Mouse (Mus musculus) liver, embryonic 13.5 days (tissue): ENCODE data around the gene Mob3b. TPM values are rescaled to one million over a fixed set of nuclear protein-coding genes. Genes with fewer than 3 reads are reported as not detected.

Experiments used
- ATAC-seq: fragments of 200-750 bp; cut with Nextera tagmentation; 2 replicates; pipeline ENCODE4 v1.8.0; 2017; ENCODE audit warnings: low read depth, mild to moderate bottlenecking, moderate number of reproducible peaks, moderate library complexity
- DNase-seq: peaks from one replicate; pipeline ENCODE4 v3.0.0; 2022
- H3K27ac ChIP-seq: fragments of 300-500 bp; sonication (generic); 2 replicates; pipeline ENCODE4 v1.5.1; 2015; ENCODE audit warnings: moderate library complexity, mild to moderate bottlenecking, inconsistent platforms
- H3K27me3 ChIP-seq: fragments of 300-500 bp; sonication (generic); 2 replicates; pipeline ENCODE4 v1.6.1; 2015; ENCODE audit warnings: mild to moderate bottlenecking, inconsistent platforms
- H3K36me3 ChIP-seq: fragments of 300-500 bp; sonication (generic); 2 replicates; pipeline ENCODE4 v1.6.1; 2015; ENCODE audit warnings: mild to moderate bottlenecking, inconsistent platforms
- H3K4me1 ChIP-seq: fragments of 300-500 bp; sonication (generic); replicated peaks from 2 replicates; pipeline ENCODE4 v1.6.1; 2015; ENCODE audit warnings: inconsistent platforms
- H3K4me2 ChIP-seq: fragments of 300-500 bp; sonication (generic); 2 replicates; pipeline ENCODE4 v1.6.1; 2015; ENCODE audit warnings: inconsistent platforms, mild to moderate bottlenecking, moderate library complexity
- H3K4me3 ChIP-seq: fragments of 300-500 bp; sonication (generic); replicated peaks from 2 replicates; pipeline ENCODE4 v1.5.1; 2015; ENCODE audit warnings: mild to moderate bottlenecking, inconsistent platforms
- H3K9ac ChIP-seq: fragments of 300-500 bp; sonication (generic); 2 replicates; pipeline ENCODE4 v1.6.1; 2015; ENCODE audit warnings: mild to moderate bottlenecking, inconsistent platforms
- H3K9me3 ChIP-seq: fragments of 300-500 bp; sonication (generic); replicated peaks from 2 replicates; pipeline ENCODE4 v1.6.1; 2016; ENCODE audit warnings: inconsistent platforms
- WGBS: fragments of 180-500 bp; shearing (Covaris S2); methylation state at CpG from one replicate; pipeline ENCODE4 v1.1.7; 2015; ENCODE audit not compliant: insufficient replicate concordance; 5-methylcytosine and 5-hydroxymethylcytosine counted together
- polyA plus RNA-seq: library from polyadenylated mRNA; unstranded; fragments of >200 nt; fragmentation: Nextera tagmentation; extraction: Ambion mirVana; gene quantifications from 2 replicates; pipeline ENCODE4 v1.2.1, GENCODE M21; 2015

Mob3b gene
- polyA plus RNA-seq, 1 experiment from 2014 or later, result 4.2 TPM

DNA sequence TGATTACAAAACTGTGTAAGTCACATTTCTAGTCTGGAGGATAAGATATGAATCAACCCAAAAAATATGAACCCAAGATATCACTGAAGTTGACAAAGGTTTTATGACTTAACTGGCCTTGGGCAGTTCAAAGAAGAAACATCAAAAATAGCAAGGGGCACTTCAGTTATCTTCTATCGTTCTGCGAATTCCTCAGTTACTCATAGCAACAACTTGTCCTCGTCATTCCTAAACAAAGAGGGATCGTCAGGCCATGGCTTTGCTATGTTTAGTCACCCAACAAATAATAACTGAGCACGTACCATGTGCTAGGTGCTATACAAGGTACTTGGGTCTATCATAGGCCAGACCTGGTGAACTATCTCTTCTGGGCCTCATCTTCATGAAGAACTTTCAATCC is 10.7 kb downstream of the Mob3b start:
- no peak overlapping the region for H3K4me2 ChIP-seq
- ATAC-seq (no peak), DNase-seq (no peak)
- no peaks in the 10 kb centered on the region for H3K27me3 ChIP-seq
- H3K9ac ChIP-seq, result no peak overlapping the region
- no peak overlapping the region for H3K27ac ChIP-seq
- no peaks in the 10 kb centered on the region for H3K9me3 ChIP-seq
- no peaks in the 10 kb centered on the region for H3K36me3 ChIP-seq
- H3K4me1 ChIP-seq, result no peaks in the 10 kb centered on the region
- no peak overlapping the region for H3K4me3 ChIP-seq
- 76% methylated on average over 5 of the region's 5 CpGs for WGBS

DNA sequence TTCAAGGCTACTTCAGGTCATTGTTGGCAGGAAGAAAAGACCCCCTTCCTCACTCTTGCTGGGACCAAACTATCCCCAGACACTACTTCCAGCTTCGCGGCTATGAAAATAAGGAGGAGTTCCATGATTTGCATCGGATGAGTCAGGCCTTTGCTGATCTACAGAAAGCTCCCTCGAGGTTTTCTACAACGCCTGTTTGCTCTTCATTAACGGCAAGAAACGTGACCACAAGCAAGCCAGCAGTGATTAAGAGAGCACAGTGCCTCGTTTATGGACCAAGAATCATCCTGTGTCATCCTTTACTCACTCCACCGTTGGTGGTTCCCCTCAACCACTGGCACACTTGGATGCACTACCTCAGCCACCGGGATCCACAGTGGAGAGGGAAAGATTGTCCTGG is 11.6 kb downstream of the Mob3b start:
- 70% methylated on average over 10 of the region's 10 CpGs for WGBS
- no peak for ATAC-seq
- H3K27ac ChIP-seq, result no peak overlapping the region

DNA sequence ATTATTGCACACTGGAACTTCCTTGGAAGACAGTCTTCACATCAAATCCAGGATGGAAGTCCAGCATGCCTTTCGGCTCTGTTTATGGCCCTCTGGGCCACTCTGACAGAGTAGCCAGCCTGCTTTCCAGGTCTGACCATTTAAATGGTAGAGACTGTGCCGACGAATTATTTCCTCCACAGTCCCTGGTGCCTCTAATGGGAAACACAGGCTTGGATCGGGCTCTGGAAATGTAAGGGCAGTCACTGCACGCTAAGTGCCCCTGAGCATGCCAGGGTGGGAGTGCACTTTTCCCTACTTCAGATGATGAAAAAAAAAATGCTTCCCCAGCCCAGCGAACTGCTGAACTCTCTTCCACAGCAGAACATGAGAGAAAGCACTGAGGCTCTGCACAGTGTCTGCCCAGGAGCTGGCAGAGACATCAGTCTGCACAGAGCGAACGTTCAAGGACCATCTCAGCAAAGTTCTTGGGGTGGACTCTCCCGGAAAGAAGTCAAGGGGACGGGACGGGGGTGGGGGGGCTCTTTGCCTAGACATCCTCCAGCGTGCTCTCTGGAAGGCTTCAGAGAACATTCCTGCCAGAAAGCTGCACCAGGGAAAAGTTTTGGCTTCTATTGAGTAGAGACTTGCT is 13.7 kb downstream of the Mob3b start:
- 0 out of 2 replicates have a peak, but pooled peaks cover 4% of the 10 kb centered on the region for H3K4me1 ChIP-seq
- H3K27me3 ChIP-seq, result no peaks in the 10 kb centered on the region
- DNase-seq (no peak), ATAC-seq (no peak)
- H3K4me3 ChIP-seq, result no peak overlapping the region
- H3K4me2 ChIP-seq, result no peak overlapping the region
- no peak overlapping the region for H3K27ac ChIP-seq
- no peak overlapping the region for H3K9ac ChIP-seq
- whole genome bisulfite sequencing, result 73% methylated on average over 12 of the region's 12 CpGs
- H3K9me3 ChIP-seq, result no peaks in the 10 kb centered on the region
- no peaks in the 10 kb centered on the region for H3K36me3 ChIP-seq

More for the DNA sequence above, 11.6 kb downstream of the Mob3b start:
- no peak overlapping the region for H3K4me3 ChIP-seq
- H3K9ac ChIP-seq, result no peak overlapping the region
- no peak for DNase-seq
- no peaks in the 10 kb centered on the region for H3K4me1 ChIP-seq
- no peak overlapping the region for H3K4me2 ChIP-seq
- H3K36me3 ChIP-seq, result no peaks in the 10 kb centered on the region
- H3K9me3 ChIP-seq, result no peaks in the 10 kb centered on the region
- no peaks in the 10 kb centered on the region for H3K27me3 ChIP-seq

DNA sequence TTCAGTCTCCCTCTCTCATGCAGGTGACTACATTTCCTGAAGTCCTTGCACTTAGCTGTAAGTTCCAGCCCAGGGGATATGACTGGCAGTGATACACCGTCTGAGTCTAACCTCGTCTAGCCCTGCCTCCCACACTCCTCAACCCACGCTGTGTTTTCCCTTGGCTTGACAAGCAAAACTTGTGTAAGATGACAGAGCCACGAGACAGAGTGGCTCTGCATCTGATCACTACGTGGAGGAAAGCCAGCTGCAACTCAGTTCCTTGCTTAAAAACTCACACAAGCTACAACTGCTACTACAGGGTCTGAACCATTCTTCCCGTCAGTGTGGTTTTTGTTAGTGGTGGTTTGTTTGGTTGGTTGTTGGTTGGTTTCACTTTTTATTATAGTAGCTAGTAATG is 17.0 kb downstream of the Mob3b start:
- Histone ChIP-seq H3K27me3 (no peaks in the 10 kb centered on the region), H3K9ac (no peak overlapping the region), H3K4me3 (no peak overlapping the region), H3K36me3 (no peaks in the 10 kb centered on the region), H3K4me2 (no peak overlapping the region), H3K9me3 (no peaks in the 10 kb centered on the region), H3K27ac (no peak overlapping the region), H3K4me1 (peaks cover 31% of the 10 kb centered on the region)
- no peak for DNase-seq
- 46% methylated on average over 6 of the region's 6 CpGs for WGBS
- ATAC-seq, result no peak

DNA sequence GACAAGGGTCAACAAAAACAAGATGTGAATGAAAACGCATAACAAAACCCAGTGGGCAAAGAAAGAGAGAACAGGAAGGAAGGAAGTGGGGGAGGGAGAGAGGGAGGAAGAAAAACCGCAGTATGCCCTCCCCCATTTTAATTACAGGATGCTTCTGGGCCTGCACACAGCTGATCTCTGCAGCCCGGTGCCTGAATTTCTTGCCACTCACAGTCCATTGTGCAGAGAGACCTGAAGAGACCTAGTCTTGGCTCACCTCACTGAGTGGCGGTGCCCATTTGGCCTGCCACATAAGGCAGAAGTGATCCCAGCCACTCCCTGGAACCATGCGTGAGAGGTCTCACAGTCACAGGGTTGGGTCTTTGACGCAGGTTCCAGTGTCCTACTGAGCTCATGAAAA is 19.2 kb downstream of the Mob3b start:
- no peak overlapping the region for H3K9ac ChIP-seq
- no peak overlapping the region for H3K4me2 ChIP-seq
- no peak overlapping the region for H3K27ac ChIP-seq
- no peak for DNase-seq
- H3K36me3 ChIP-seq, result no peaks in the 10 kb centered on the region
- H3K27me3 ChIP-seq, result no peaks in the 10 kb centered on the region
- no peak for ATAC-seq
- 27% methylated on average over 6 of the region's 6 CpGs for WGBS
- H3K4me1 ChIP-seq, result peaks cover 31% of the 10 kb centered on the region
- no peak overlapping the region for H3K4me3 ChIP-seq
- H3K9me3 ChIP-seq, result no peaks in the 10 kb centered on the region

DNA sequence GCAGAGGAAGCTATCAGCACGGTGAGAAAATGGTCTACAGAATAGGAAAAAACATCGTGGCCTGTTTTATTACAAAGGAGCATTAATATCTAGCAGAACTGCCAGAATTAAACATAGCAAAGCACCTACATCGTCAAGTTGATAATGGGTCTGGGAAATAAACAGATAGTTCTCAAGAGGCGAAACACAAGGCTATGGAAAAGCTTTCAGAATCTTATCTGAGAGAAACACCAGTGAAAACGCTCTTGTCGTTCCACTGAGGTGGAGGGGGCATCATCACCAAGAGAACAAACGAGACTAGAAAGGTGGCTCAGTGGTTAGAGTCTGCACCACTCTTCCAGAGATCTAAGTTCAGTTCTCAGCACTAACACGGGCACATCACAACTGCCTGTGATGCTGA is 20.3 kb downstream of the Mob3b start:
- no peak for DNase-seq
- H3K36me3 ChIP-seq, result no peaks in the 10 kb centered on the region
- no peaks in the 10 kb centered on the region for H3K9me3 ChIP-seq
- H3K4me3 ChIP-seq, result no peak overlapping the region
- WGBS, result 33% methylated on average over 8 of the region's 8 CpGs
- no peak overlapping the region for H3K9ac ChIP-seq
- H3K27me3 ChIP-seq, result no peaks in the 10 kb centered on the region
- peaks cover 31% of the 10 kb centered on the region for H3K4me1 ChIP-seq
- H3K27ac ChIP-seq, result no peak overlapping the region
- H3K4me2 ChIP-seq, result no peak overlapping the region
- ATAC-seq, result peak; percentile 66

GRCm38 (mm10) chr4:35135806-35136205 is 21.5 kb downstream of the Mob3b start:
- Histone ChIP-seq H3K4me1 (peaks cover 31% of the 10 kb centered on the region), H3K4me3 (no peak overlapping the region), H3K27me3 (no peaks in the 10 kb centered on the region), H3K27ac (no peak overlapping the region), H3K36me3 (no peaks in the 10 kb centered on the region), H3K9ac (no peak overlapping the region), H3K9me3 (no peaks in the 10 kb centered on the region), H3K4me2 (no peak overlapping the region)
- no peak for ATAC-seq
- 75% methylated on average over 4 of the region's 4 CpGs for WGBS
- DNase-seq, result no peak

- 69% methylated on average over 15 of the region's 15 CpGs for WGBS
- no peaks in the 10 kb centered on the region for H3K27me3 ChIP-seq
- H3K36me3 ChIP-seq, result no peaks in the 10 kb centered on the region
- H3K9ac ChIP-seq, result no peak overlapping the region
- H3K9me3 ChIP-seq, result no peaks in the 10 kb centered on the region
- DNase-seq (no peak), ATAC-seq (no peak)
- H3K27ac ChIP-seq, result no peak overlapping the region
- no peak overlapping the region for H3K4me2 ChIP-seq
- H3K4me3 ChIP-seq, result no peak overlapping the region
- peaks cover 31% of the 10 kb centered on the region for H3K4me1 ChIP-seq
Measured at GRCm38 (mm10) chr4:35134846-35135611, 22.3 kb downstream of the Mob3b start.

GRCm38 (mm10) chr4:35133411-35133810 is 23.9 kb downstream of the Mob3b start:
- Histone ChIP-seq H3K27ac (no peak overlapping the region), H3K27me3 (no peaks in the 10 kb centered on the region), H3K4me1 (peaks cover 33% of the 10 kb centered on the region), H3K9ac (no peak overlapping the region), H3K4me2 (no peak overlapping the region), H3K36me3 (no peaks in the 10 kb centered on the region), H3K9me3 (no peaks in the 10 kb centered on the region), H3K4me3 (no peak overlapping the region)
- DNase-seq (no peak), ATAC-seq (no peak)
- 75% methylated on average over 4 of the region's 4 CpGs for WGBS

DNA sequence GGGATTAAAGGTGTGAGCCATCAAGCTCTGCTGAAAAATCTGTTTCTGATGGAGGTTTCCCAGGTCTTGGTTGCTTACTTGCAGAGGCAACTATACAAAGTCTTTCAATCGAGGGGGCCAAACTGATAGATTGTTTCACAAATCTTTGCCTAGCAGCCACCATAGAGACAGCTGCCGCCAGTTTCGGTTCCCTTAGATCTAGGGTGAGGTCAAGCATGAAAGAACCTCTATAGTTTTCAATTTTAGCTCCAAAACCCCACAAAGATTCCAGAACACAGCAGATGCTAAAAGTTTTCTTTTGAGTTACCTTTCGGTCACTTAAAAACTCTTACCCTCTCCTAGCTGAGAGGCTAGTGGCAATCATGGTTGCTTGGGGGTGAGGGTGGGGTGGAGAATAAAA is 25.7 kb downstream of the Mob3b start:
- Histone ChIP-seq H3K4me1 (peaks cover 17% of the 10 kb centered on the region), H3K36me3 (no peaks in the 10 kb centered on the region), H3K9ac (no peak overlapping the region), H3K27me3 (no peaks in the 10 kb centered on the region), H3K4me2 (no peak overlapping the region), H3K27ac (no peak overlapping the region), H3K4me3 (no peak overlapping the region), H3K9me3 (no peaks in the 10 kb centered on the region)
- ATAC-seq, result no peak
- no peak for DNase-seq
- WGBS, result 73% methylated on average over 4 of the region's 4 CpGs

DNA sequence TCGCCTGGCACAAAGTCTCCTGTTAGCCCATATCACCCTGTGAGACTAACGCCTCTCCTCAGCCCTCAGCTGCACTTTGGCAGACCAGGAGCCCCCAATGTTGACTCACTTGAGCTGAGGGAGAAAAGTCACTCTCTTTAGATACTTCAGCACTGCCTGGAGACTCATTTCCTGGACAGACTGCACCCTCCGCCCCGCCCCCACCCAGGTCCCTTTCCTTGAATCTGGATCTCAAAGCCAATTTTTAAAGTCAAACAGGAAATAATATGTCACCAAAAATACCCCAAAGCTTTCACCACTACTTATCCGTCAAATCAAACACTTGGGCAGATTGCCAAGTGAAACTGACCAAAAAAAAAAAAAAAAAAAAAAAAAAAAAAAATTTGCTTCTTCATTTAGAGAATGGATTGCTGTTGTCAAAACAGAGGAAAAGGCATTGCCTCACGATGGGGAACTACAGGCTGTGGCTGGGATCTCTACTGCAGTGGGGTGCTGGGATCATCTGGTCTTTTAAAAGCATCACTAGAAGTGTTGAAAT is 26.8 kb downstream of the Mob3b start:
- Histone ChIP-seq H3K4me1 (peaks cover 7% of the 10 kb centered on the region), H3K27ac (no peak overlapping the region), H3K27me3 (no peaks in the 10 kb centered on the region), H3K4me3 (no peak overlapping the region), H3K9ac (no peak overlapping the region), H3K9me3 (no peaks in the 10 kb centered on the region), H3K4me2 (no peak overlapping the region), H3K36me3 (no peaks in the 10 kb centered on the region)
- DNase-seq, result no peak
- WGBS, result 28% methylated on average over 6 of the region's 6 CpGs
- ATAC-seq, result no peak

DNA sequence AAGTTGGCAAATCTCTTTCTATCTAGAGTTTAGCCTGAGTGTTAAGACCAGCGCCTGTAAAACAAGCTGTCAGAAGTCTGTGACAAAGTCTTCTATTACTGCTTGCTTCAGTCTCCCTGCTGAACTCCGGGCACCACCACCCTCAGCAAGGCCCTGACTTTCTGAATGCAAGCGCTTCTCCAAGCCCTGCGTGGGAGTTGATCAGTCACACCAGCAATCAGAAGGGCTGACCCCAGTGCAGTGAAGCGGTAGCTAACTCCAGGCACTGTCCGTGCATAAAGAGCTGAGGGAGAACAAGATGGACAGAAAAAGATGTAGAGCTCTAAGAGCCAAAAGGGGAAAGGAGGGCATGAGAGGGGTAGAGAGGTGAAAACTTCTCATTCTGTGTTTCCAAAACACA is 29.5 kb downstream of the Mob3b start:
- WGBS, result 63% methylated on average over 6 of the region's 6 CpGs
- no peak overlapping the region for H3K27ac ChIP-seq
- no peak overlapping the region for H3K9ac ChIP-seq

More for the DNA sequence above, 29.5 kb downstream of the Mob3b start:
- H3K36me3 ChIP-seq, result no peaks in the 10 kb centered on the region
- no peaks in the 10 kb centered on the region for H3K27me3 ChIP-seq
- DNase-seq (no peak), ATAC-seq (no peak)
- H3K4me2 ChIP-seq, result no peak overlapping the region
- peaks cover 11% of the 10 kb centered on the region for H3K4me1 ChIP-seq
- no peak overlapping the region for H3K4me3 ChIP-seq
- no peaks in the 10 kb centered on the region for H3K9me3 ChIP-seq
